Mouse (Mus musculus) limb, embryonic 12.5 days (tissue): ENCODE results near the gene Pde5a. TPM values are rescaled to one million over a fixed set of nuclear protein-coding genes. Genes with fewer than 3 reads are reported as not detected.

Experiments
- ATAC-seq: fragments of 200-750 bp; cut with Nextera tagmentation; 2 replicates; pipeline ENCODE4 v1.8.0; 2017; ENCODE audit warnings: low read depth, moderate TSS enrichment; ENCODE audit not compliant: insufficient number of reproducible peaks, insufficient read depth, low FRiP score, low TSS enrichment
- H3K27ac ChIP-seq: fragments of 300-500 bp; sonication (generic); 2 replicates; pipeline ENCODE4 v1.5.1; 2016; ENCODE audit warnings: mild to moderate bottlenecking, moderate library complexity
- H3K27me3 ChIP-seq: fragments of 300-500 bp; sonication (generic); 2 replicates; pipeline ENCODE4 v1.6.1; 2016; ENCODE audit warnings: mild to moderate bottlenecking, moderate library complexity
- H3K36me3 ChIP-seq: fragments of 300-500 bp; sonication (generic); 2 replicates; pipeline ENCODE4 v1.6.1; 2016; ENCODE audit warnings: mild to moderate bottlenecking, moderate library complexity
- H3K4me1 ChIP-seq: fragments of 300-500 bp; sonication (generic); replicated peaks from 2 replicates; pipeline ENCODE4 v1.6.1; 2016
- H3K4me2 ChIP-seq: fragments of 300-500 bp; sonication (generic); 2 replicates; pipeline ENCODE4 v1.6.1; 2016; ENCODE audit warnings: mild to moderate bottlenecking, moderate library complexity
- H3K4me3 ChIP-seq: fragments of 300-500 bp; sonication (generic); replicated peaks from 2 replicates; pipeline ENCODE4 v1.5.1; 2016; ENCODE audit warnings: mild to moderate bottlenecking
- H3K9ac ChIP-seq: fragments of 300-500 bp; sonication (generic); replicated peaks from 2 replicates; pipeline ENCODE4 v1.6.1; 2016; ENCODE audit warnings: mild to moderate bottlenecking, moderate library complexity
- H3K9me3 ChIP-seq: fragments of 300-500 bp; sonication (generic); 2 replicates; pipeline ENCODE4 v1.6.1; 2016; ENCODE audit warnings: mild to moderate bottlenecking, moderate library complexity
- WGBS: fragments of 180-500 bp; shearing (Covaris S2); methylation state at CpG from one replicate; pipeline ENCODE4 v1.1.7; 2016; 5-methylcytosine and 5-hydroxymethylcytosine counted together
- polyA plus RNA-seq: library from polyadenylated mRNA; unstranded; fragments of >200 nt; fragmentation: Nextera tagmentation; extraction: Ambion mirVana; gene quantifications from 2 replicates; pipeline ENCODE4 v1.2.1, GENCODE M21; 2016

Pde5a gene
- polyA plus RNA-seq, 1 experiment from 2014 or later, result 3.8 TPM

DNA sequence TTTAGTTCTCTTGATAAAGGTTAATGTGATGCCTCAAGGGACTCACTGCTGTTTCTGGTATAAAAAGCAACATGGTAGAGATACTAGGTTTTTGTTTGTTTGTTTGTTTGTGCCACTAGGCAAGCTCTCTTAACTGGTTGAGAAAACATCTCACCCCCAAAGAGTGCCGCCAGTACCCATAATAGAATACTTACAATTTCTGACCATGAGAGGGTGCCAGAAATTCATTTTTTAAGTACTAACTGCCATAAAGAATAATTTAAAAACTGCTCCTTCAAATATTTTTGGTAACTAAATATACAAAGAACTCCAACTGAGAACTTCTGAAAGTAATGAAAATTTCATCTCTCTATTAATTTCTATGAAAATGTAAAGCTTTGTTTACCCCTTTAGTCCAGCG is 131.1 kb downstream of the Pde5a start:
- no peaks in the 10 kb centered on the region for H3K27me3 ChIP-seq
- WGBS, result 76% methylated on average over 2 of the region's 2 CpGs
- ATAC-seq, result no peak
- H3K36me3 ChIP-seq, result no peaks in the 10 kb centered on the region
- H3K4me1 ChIP-seq, result peaks cover 4% of the 10 kb centered on the region; the same call in 1 of the 2 replicates
- H3K4me3 ChIP-seq, result no peak overlapping the region
- H3K9ac ChIP-seq, result no peak overlapping the region
- no peaks in the 10 kb centered on the region for H3K9me3 ChIP-seq
- H3K4me2 ChIP-seq, result no peak overlapping the region
- H3K27ac ChIP-seq, result no peak overlapping the region

DNA sequence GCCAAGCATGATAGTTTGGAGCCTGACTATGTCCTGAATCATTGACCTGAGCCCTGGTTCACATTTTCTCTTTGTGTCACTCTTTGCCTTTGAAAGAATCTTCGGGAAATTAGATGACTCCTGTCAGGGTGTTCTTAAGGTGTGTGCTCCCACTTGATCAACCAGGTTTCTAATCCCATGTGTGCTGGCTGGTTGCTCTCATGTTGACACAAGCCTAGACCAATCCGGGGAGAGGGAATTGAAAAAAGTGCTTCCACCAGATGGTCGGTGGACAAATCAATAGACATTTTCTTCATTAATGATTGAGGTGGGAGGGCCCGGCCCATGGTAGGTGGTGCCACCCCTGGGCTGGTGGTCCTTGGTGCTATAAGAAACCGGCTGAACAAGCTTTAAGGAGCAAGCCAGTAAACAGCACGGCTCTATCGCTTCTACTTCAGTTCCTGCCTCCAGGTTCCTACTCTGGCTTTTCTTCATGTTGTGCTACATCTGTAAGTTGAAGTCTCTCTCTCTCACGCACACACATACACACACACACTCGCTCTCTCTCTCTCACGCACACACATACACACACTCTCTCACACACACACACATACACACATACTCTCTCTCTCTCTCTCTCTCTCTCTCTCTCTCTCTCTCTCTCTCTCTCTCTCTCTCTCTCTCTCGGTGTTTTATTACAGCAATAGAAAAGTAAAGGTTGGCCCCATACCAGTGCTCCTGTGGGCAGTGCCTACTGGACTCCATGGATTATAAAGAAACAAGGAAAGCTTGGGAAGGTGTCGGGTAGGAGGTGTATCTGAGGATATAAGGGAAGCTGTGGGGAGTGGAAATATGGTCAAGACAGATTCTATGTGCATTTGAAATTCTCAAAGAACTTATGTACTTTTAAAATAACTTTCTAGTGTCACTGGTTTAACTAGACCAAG is 132.1 kb downstream of the Pde5a start:
- Histone ChIP-seq H3K4me3 (no peak overlapping the region), H3K27me3 (no peaks in the 10 kb centered on the region), H3K4me1 (peaks cover 4% of the 10 kb centered on the region; the same call in 1 of the 2 replicates), H3K9me3 (no peaks in the 10 kb centered on the region), H3K27ac (no peak overlapping the region), H3K4me2 (no peak overlapping the region), H3K9ac (no peak overlapping the region), H3K36me3 (no peaks in the 10 kb centered on the region)
- no peak for ATAC-seq
- 83% methylated on average over 12 of the region's 12 CpGs for WGBS

DNA sequence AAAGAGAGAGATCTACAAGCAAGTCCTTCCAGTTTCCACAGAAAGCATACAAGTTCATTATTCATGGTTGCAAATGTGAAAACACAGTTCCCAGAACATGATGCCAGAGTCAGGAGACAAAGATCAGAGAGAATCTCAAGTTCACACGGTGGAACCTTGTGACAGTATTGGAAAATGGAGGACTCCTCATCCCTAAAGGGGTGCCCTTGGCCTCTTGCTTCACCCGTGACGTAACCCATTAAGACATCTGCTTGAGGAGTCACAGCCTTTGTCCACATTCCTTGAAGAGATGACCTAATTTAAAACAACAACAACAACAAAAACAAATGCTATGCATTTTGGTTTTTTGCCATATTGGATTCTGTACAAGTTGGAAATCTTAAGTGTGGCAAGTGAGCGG is 136.3 kb downstream of the Pde5a start:
- no peaks in the 10 kb centered on the region for H3K27me3 ChIP-seq
- H3K4me2 ChIP-seq, result no peak overlapping the region
- no peaks in the 10 kb centered on the region for H3K9me3 ChIP-seq
- 86% methylated on average over 4 of the region's 4 CpGs for WGBS
- H3K36me3 ChIP-seq, result no peaks in the 10 kb centered on the region
- H3K4me1 ChIP-seq, result no peaks in the 10 kb centered on the region
- no peak overlapping the region for H3K27ac ChIP-seq
- no peak overlapping the region for H3K4me3 ChIP-seq
- H3K9ac ChIP-seq, result no peak overlapping the region
- no peak for ATAC-seq

- Histone ChIP-seq H3K4me1 (no peaks in the 10 kb centered on the region), H3K9me3 (no peaks in the 10 kb centered on the region), H3K27ac (no peak overlapping the region), H3K9ac (no peak overlapping the region), H3K4me2 (no peak overlapping the region), H3K4me3 (no peak overlapping the region), H3K36me3 (no peaks in the 10 kb centered on the region), H3K27me3 (no peaks in the 10 kb centered on the region)
- no peak for ATAC-seq
- WGBS, result 100% methylated on average over 1 of the region's 1 CpGs
Measured at GRCm38 (mm10) chr3:122868270-122868669, 139.5 kb downstream of the Pde5a start.

DNA sequence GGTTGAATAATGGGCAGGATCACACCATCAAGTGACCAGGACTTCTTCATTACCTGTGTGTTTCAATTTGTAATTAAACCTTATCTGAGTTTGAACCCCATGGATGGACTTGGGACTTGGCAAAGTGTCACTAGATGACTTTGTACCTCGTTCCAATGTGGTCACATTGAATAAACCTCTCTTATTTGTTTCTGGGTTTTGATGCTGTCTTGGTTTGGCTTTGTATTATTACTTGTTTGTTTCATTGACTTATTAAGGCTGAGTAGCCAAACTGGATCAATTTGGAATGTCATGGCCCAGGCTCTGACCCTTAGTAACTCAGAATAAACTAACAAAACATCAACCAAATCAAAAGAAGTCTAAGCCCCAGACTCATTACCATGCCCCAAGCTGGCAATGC is 142.8 kb downstream of the Pde5a start:
- no peaks in the 10 kb centered on the region for H3K9me3 ChIP-seq
- H3K27me3 ChIP-seq, result no peaks in the 10 kb centered on the region
- no peaks in the 10 kb centered on the region for H3K4me1 ChIP-seq
- H3K9ac ChIP-seq, result no peak overlapping the region
- no peak for ATAC-seq
- WGBS, result 80% methylated on average over 1 of the region's 1 CpGs
- no peak overlapping the region for H3K4me3 ChIP-seq
- no peak overlapping the region for H3K4me2 ChIP-seq
- H3K36me3 ChIP-seq, result no peaks in the 10 kb centered on the region
- H3K27ac ChIP-seq, result no peak overlapping the region

GRCm38 (mm10) chr3:122876870-122877269 is 148.1 kb downstream of the Pde5a start:
- H3K27ac ChIP-seq, result no peak overlapping the region
- H3K27me3 ChIP-seq, result no peaks in the 10 kb centered on the region
- no peak for ATAC-seq
- H3K4me2 ChIP-seq, result no peak overlapping the region
- H3K4me3 ChIP-seq, result no peak overlapping the region
- 87% methylated on average over 2 of the region's 2 CpGs for WGBS
- H3K4me1 ChIP-seq, result no peaks in the 10 kb centered on the region
- no peaks in the 10 kb centered on the region for H3K36me3 ChIP-seq
- no peak overlapping the region for H3K9ac ChIP-seq
- no peaks in the 10 kb centered on the region for H3K9me3 ChIP-seq

DNA sequence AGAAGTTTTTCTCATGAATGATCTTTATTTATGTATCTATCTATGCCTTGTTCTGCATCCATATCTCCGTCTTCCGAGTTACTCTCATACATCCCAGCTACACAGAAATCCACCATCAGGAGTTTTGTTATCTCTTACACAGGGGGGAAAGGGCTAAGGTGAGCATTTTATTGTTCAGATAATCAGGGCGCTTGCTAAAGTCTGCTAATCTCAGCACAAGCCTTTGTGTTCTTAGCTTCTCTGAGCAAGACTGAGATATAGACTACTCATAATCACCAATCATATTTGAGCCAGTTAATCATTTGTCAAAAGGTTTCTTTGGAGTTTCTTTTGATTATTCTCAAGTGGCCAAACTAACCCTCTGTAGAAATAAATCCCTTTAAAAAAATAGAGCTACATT is 148.8 kb downstream of the Pde5a start:
- Histone ChIP-seq H3K27me3 (no peaks in the 10 kb centered on the region), H3K9ac (no peak overlapping the region), H3K9me3 (no peaks in the 10 kb centered on the region), H3K27ac (no peak overlapping the region), H3K36me3 (no peaks in the 10 kb centered on the region), H3K4me2 (no peak overlapping the region), H3K4me1 (no peaks in the 10 kb centered on the region), H3K4me3 (no peak overlapping the region)
- ATAC-seq, result no peak
- 95% methylated on average over 3 of the region's 3 CpGs for WGBS

- Histone ChIP-seq H3K4me1 (no peaks in the 10 kb centered on the region), H3K9me3 (no peaks in the 10 kb centered on the region), H3K4me2 (no peak overlapping the region), H3K4me3 (no peak overlapping the region), H3K9ac (no peak overlapping the region), H3K27me3 (no peaks in the 10 kb centered on the region), H3K27ac (no peak overlapping the region), H3K36me3 (no peaks in the 10 kb centered on the region)
- ATAC-seq, result no peak
- WGBS, result 80% methylated on average over 8 of the region's 8 CpGs
Measured at GRCm38 (mm10) chr3:122878705-122879315, 150.1 kb downstream of the Pde5a start.

DNA sequence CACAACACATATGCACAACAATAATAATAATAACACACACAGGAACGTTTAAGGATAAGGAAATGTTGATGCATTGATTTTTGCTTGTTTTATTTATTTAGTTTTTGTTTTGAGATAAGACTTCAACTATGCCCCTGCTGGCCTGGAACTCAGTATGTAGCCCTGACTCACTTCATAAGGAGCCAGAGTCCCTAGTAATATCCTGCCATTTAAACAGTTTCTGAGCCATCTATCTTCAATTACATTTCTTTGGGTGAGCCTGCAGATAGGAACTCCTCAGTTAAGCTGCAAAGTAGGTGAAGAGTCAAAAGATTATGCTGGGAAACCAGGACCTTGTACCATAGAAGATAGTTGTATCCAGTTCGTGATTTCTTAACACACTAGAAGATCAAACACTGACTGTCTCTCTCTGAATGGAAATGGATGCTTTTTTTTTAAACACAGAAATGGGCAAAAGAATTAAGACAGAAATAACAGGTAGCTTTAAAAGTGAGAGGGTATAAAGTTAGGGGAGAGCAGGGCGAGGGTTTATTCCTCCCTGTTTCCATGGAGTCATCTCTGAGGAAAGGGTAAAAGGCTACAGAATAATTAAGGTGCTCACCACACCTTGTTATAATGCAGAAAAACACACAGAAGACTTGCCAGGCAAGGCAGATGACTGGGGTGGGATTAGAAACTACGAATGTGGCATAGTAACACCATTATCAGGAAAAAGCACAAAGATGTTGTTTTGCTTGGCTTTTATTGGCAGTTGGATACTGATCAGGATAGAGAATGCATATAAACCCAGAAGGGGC is 159.0 kb downstream of the Pde5a start:
- no peak overlapping the region for H3K4me3 ChIP-seq
- H3K36me3 ChIP-seq, result no peaks in the 10 kb centered on the region
- H3K9ac ChIP-seq, result no peak overlapping the region
- no peaks in the 10 kb centered on the region for H3K27me3 ChIP-seq
- ATAC-seq, result no peak
- no peak overlapping the region for H3K4me2 ChIP-seq
- 81% methylated on average over 4 of the region's 4 CpGs for WGBS
- H3K9me3 ChIP-seq, result no peaks in the 10 kb centered on the region
- no peaks in the 10 kb centered on the region for H3K4me1 ChIP-seq
- H3K27ac ChIP-seq, result no peak overlapping the region

DNA sequence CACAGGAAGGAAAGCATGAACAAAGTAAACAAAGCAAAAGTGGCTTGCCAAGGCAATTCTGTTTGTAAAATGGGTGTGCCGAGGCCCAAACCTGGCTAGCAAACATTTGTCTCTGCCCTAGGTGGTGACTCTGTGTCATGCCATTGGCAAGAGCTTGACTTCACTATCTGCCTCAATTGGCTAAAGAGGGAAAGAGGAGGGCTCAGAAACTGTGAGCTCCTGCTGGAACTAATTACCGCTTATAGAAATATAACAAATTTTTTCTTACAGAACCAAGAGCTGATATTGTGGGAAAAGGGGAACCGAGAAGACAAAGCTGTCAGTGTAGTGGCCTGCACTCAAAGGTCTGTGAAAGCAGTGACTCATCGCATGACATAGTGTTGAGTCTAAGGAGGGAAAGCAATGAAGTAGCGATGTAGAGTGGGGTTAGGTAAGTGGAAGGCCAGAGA is 159.6 kb downstream of the Pde5a start:
- H3K9me3 ChIP-seq, result no peaks in the 10 kb centered on the region
- H3K27ac ChIP-seq, result no peak overlapping the region
- ATAC-seq, result no peak
- no peak overlapping the region for H3K4me2 ChIP-seq
- H3K27me3 ChIP-seq, result no peaks in the 10 kb centered on the region
- no peak overlapping the region for H3K9ac ChIP-seq
- no peaks in the 10 kb centered on the region for H3K4me1 ChIP-seq
- H3K4me3 ChIP-seq, result no peak overlapping the region
- no peaks in the 10 kb centered on the region for H3K36me3 ChIP-seq
- WGBS, result 86% methylated on average over 5 of the region's 5 CpGs

GRCm38 (mm10) chr3:122894772-122895171 is 166.0 kb downstream of the Pde5a start, which contains the start of gene Fabp2:
TSS of gene Fabp2 (plus strand) at chr3:122895072.
- ATAC-seq, result no peak
- Histone ChIP-seq H3K27ac (no peak within 1 kb of the TSS), H3K4me2 (no peak within 1 kb of the TSS), H3K27me3 (no peaks in the 10 kb centered on the region), H3K4me3 (no peak within 1 kb of the TSS), H3K9me3 (no peaks in the 10 kb centered on the region), H3K36me3 (no peaks in the 10 kb centered on the region), H3K9ac (no peak within 1 kb of the TSS), H3K4me1 (no peaks in the 10 kb centered on the region)
- 87% methylated on average over 3 of the region's 3 CpGs for WGBS
